Mouse (Mus musculus): Measurements from ENCODE around the gene Gjb5.

GRCm38 (mm10) chr4:127365433-127365832 lies 7.5 kb upstream of the Gjb5 start:
- TF ChIP-seq CTCF (IDR thresholded peaks at IDR 0.05; ENCODE audit: low read depth, low read length) (no peak), POLR2A (IDR thresholded peaks at IDR 0.05; ENCODE audit: borderline replicate concordance, low read depth, low read length) (no peak)

Measured in bone marrow macrophage, adult 2 months (primary cell).